Mouse (Mus musculus) c-Kit-positive CD71-positive TER-119-positive erythroid progenitor cells, embryonic 14.5 days (primary cell): ENCODE data around the gene Alcam.

ENCODE experiments used
- DNase-seq: peaks from one replicate; pipeline ENCODE4 v3.0.0-alpha.2; 2013; ENCODE audit warnings: low spot score

Alcam gene

GRCm38 (mm10) chr16:52366915-52367314, 87.0 kb downstream of the Alcam start:
- DNase-seq: no peak

GRCm38 (mm10) chr16:52363944-52364511, 89.8 kb downstream of the Alcam start:
- no peak for DNase-seq

GRCm38 (mm10) chr16:52343467-52344033, 110.3 kb downstream of the Alcam start:
- no peak for DNase-seq

GRCm38 (mm10) chr16:52342694-52343466, 111.0 kb downstream of the Alcam start:
- DNase-seq: no peak

- no peak for DNase-seq
These were observed 119.8 kb downstream of the Alcam start for GRCm38 (mm10) chr16:52334084-52334483.

- DNase-seq: no peak
These were observed 120.2 kb downstream of the Alcam start for GRCm38 (mm10) chr16:52333631-52334030.

- DNase-seq: no peak
These were observed 122.5 kb downstream of the Alcam start for GRCm38 (mm10) chr16:52331341-52331830.

- DNase-seq: no peak
These were observed 124.5 kb downstream of the Alcam start for GRCm38 (mm10) chr16:52329420-52329819.

GRCm38 (mm10) chr16:52319229-52319628, 134.6 kb downstream of the Alcam start:
- DNase-seq: no peak

- DNase-seq: peak; percentile 7
These were observed 142.8 kb downstream of the Alcam start for GRCm38 (mm10) chr16:52311073-52311472.

- DNase-seq: no peak
These were observed 146.9 kb downstream of the Alcam start for GRCm38 (mm10) chr16:52307016-52307415.

- DNase-seq: no peak
These were observed 150.4 kb downstream of the Alcam start for GRCm38 (mm10) chr16:52303532-52303902.

- no peak for DNase-seq
These were observed 150.9 kb downstream of the Alcam start for GRCm38 (mm10) chr16:52302790-52303531.

- no peak for DNase-seq
These were observed 152.1 kb downstream of the Alcam start for GRCm38 (mm10) chr16:52301730-52302129.

- DNase-seq: no peak
These were observed 157.5 kb downstream of the Alcam start for GRCm38 (mm10) chr16:52296376-52296775.

GRCm38 (mm10) chr16:52295535-52295934, 158.3 kb downstream of the Alcam start:
- no peak for DNase-seq

- DNase-seq: no peak
These were observed 161.3 kb downstream of the Alcam start for GRCm38 (mm10) chr16:52292440-52293048.

- DNase-seq: no peak
These were observed 173.7 kb downstream of the Alcam start for GRCm38 (mm10) chr16:52280186-52280585.

- DNase-seq: no peak
These were observed 188.8 kb downstream of the Alcam start for GRCm38 (mm10) chr16:52265066-52265465.

GRCm38 (mm10) chr16:52263751-52264150, 190.1 kb downstream of the Alcam start:
- DNase-seq: no peak

GRCm38 (mm10) chr16:52262582-52262981, 191.3 kb downstream of the Alcam start:
- DNase-seq: no peak

GRCm38 (mm10) chr16:52261755-52262154, 192.1 kb downstream of the Alcam start:
- DNase-seq: no peak
